Mouse (Mus musculus) cerebellum, adult 9-10 months (tissue): ENCODE measurements around the gene Arhgef6.

ENCODE experiments used
- DNase-seq: peaks from one replicate; pipeline ENCODE4 v3.0.0; 2022

The Arhgef6 gene

GRCm38 (mm10) chrX:57298946-57299345 is 39.6 kb downstream of the Arhgef6 start:
- no peak for DNase-seq

- DNase-seq, result no peak
These were observed 50.1 kb downstream of the Arhgef6 start for GRCm38 (mm10) chrX:57288458-57288857.

DNA sequence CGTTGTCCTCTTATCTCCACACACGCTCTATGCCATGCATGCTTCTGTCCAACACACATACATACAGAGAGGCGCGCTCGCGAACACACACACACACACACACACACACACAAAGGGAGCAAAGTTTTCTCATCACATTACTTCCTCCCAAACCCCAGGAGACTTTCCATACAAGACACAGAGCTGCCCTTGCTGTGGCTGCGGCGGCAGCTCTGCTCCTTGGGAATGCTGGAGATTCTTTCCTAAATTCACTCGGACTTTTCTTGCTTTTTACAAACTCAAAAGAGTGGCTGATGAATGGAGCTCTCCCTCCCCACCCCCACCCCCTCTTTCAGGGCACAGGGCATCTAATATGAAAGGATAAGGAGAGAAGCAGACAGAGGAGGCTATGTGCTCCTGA is 52.2 kb downstream of the Arhgef6 start:
- DNase-seq, result no peak

- DNase-seq, result no peak
These were observed 56.3 kb downstream of the Arhgef6 start for GRCm38 (mm10) chrX:57282184-57282583.

DNA sequence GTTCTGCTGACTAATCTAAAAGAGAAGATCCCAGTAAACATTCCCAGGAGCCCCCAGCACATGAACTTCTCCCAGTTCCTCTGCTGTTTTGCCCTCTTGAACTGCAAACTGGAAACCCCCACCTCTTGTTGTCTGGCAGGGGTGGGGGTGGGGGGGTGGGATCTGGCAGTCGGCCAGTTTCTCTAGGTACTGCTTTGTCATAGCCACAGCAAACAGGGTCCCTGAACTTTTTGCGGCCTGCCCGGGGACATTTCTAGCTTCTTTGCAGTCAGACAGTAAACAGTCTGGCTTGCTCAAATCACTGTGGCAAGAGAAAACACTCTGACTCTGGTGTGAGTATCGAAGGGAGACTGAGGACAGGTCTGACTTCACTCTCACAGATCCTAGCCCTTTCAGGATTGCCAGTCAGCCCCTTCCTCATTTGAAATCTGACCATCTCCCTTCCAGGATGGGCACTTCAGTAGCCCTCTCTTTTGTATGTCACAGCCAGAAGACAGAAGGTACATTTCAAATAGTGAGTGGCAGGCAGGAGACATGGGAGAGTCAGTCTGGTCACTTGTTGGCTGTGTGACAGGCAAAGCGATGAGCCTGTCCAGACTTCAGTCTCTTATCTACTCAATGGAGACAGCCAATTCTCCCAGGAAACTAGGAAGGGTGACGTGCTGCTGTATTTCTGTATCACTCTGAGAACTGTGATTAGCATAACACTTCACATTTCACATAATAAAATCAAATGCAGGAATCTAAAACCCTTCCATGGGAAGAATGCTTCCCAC is 60.8 kb downstream of the Arhgef6 start:
- no peak for DNase-seq

DNA sequence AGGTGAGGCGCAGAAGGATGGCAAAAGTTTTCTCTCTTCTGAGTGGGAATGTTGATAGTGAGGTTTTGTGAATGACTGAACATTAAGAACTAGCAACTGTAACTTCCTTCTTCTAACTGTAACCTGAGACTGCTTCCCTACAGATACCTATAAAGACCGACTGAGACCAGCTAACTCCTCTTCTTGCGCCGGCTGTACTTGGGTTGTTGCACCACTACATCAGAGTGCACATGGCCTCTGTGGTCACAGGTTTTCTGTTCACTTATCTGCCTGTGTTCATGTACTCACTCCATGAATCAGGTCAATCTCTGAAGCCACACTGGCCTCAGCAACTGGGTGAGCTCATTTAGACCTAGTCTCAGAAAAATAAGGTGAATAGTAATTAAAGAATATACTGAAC is 75.0 kb downstream of the Arhgef6 start:
- DNase-seq, result no peak

DNA sequence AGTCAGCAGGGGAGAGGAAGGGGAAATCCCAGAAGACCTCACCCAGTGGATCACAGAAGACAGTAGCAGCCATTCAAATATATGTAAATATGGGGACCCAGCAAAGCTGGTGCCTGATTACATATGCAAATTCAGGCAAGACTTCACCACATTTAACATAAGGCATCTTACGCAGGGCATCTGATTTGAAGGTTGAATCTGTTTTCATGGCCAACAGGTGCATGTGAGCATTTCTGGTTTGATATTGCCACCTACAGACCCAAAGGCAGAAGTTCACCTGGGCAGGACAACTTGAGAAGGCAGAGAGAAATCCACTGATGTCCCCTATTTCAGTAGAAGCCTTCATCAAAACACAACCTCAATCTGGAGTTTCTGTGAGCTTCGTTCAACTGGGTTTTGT is 77.8 kb downstream of the Arhgef6 start:
- no peak for DNase-seq

DNA sequence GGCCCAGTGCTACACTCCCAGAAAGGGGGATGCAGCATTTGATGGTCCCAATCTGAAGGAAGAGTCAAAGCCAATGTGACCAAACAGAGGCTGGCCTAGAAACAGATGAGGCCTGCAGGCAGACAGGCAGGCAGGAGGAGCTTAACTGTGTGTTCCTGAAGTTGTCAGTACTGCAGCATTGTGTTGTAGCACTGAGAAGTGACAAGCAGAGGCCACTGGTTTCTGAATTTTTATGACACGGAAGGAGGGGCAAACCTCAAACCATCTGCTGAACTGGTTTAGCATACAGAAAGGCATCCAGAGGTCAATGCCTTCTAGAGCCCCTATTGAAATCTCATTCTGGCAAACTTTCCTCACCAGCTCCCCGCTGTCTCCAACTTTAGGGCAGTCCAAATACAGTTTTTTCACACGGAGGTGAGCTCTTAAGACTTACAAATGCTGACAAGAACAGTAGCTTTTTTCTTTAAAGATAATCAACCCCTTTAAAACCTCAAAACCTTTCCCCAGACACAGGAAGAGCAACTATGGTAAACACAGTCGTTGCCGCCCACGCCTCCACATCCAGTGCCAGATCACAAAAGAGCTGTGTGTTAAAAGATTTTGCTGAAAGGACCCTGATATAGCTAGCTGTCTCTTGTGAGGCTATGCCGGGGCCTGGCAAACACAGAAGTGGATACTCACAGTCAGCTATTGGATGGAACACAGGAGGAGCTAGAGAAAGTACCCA is 85.0 kb downstream of the Arhgef6 start:
- DNase-seq, result no peak

- no peak for DNase-seq
These were observed 100.0 kb downstream of the Arhgef6 start for GRCm38 (mm10) chrX:57238572-57238971.

DNA sequence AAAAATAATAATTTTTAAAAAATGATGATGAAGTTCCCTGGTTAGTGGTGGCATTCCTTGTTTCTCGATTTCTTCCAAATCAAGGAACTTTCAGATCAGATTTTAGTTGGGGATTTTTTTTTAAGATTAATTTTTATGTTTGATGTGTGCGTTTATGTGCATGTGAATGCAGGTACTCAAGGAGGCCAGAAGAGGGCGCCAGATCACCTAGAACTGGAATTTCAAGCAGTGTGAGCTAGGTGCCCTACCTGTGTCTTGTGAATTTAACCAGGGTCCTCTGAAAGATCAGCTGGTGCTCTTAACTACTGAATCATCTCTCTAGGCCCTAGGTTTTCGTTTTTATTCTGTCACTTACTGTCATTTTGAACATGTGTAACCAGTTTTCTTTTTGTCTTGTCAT is 102.5 kb downstream of the Arhgef6 start:
- no peak for DNase-seq

GRCm38 (mm10) chrX:57233596-57233995 is 104.9 kb downstream of the Arhgef6 start:
- no peak for DNase-seq

- no peak for DNase-seq
These were observed 110.4 kb downstream of the Arhgef6 start for GRCm38 (mm10) chrX:57228178-57228577.

DNA sequence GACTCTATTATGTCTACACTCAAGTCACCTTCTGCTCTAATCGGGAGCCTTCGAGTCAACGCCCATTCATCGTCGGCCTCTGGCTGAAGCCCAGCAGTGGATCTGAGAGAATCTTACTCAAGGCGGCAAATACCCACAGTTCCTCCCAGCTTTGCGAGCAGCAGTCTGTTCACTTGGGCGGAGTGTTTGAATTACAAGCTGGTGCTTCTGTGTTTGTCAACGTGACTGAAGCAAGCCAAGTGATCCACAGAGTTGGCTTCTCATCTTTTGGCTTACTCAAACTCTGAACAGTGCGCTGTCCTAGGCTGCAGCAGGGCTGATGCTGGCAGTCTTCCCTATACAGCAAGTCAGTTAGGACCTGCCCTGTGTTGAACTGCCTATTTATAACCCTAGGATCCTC is 115.2 kb downstream of the Arhgef6 start:
- DNase-seq, result no peak

GRCm38 (mm10) chrX:57221881-57222280 is 116.6 kb downstream of the Arhgef6 start:
- no peak for DNase-seq

GRCm38 (mm10) chrX:57219563-57219962 is 119.0 kb downstream of the Arhgef6 start:
- no peak for DNase-seq

DNA sequence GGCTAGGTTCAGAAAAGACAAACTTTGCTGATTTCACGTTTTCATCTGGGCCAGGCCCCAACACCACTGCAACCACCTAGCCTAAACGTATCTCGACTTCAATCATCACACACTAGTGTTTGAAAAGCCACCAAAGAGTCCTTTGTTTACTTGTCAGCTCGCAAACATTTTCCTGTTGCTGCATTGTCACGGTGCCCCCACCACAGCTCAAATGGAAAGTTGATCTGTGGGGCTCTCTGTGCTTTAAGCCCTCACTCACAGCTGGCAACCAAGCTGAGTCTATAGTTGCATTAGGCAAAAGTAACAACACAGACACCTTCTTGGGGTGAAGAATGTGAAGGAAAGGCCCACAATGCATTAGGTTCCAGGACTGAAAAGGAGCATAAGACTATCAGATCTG is 122.3 kb downstream of the Arhgef6 start:
- no peak for DNase-seq

DNA sequence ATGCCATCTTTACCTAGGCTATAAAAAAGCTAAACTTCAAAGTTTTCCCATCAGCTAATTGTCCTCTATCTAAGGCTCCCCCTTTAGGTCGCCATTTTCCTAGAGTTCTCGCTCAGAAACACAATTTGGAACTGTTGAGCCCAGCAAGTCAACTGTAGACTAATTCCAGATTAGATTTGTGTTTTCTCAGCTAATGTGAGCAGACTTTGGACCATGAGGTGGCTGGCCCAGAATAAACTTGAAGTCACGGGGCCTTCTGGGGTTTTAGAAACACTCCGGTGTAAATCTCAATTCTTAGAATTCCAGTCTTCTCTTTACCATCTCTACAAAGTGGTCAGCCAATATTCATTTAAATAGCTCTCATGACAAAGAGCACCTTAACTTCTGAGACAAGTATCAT is 123.0 kb downstream of the Arhgef6 start:
- no peak for DNase-seq

DNA sequence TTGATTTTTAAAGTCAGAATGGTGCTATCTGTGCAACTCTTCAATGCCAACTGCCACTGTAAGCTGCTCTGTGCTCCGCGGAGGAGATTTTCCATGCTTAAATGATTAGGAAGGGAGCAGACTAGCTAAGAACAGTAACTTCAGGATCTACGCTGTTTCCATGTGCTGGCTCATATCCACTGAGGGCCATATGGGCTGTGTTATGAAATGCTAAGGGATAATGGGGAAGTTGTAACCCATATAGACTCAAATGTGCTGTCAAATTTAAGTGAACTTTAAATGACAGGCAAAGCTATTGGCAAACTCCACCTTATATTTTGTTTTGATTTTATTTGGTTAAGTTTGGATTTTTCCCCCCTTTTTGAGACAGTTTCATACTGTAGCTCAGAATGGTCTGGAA is 125.7 kb downstream of the Arhgef6 start:
- no peak for DNase-seq

- no peak for DNase-seq
These were observed 126.7 kb downstream of the Arhgef6 start, which contains the start of gene Cd40lg for GRCm38 (mm10) chrX:57211876-57212275. Gene Cd40lg, plus strand, starts transcription at chrX:57212143.

DNA sequence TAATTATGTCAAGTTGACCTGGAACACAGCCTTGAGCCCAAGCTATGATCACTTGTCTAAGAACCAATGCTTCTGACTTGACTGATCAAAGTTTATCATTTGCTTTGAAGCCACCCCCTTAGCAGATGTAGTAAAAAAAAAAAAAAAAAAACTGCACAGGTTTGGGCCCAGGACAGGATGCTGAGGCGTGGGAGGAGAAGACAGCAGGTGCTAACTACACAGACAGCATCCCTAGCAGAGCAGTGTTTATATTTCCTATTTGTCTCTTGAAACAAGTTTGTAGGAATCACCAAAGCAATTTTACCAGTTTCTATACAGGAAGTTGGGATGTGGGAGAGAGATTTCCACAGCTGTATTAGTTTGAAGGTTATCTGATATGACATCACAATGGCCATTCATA is 127.9 kb downstream of the Arhgef6 start:
- DNase-seq, result no peak

GRCm38 (mm10) chrX:57200397-57200796 is 138.1 kb downstream of the Arhgef6 start:
- DNase-seq, result no peak

DNA sequence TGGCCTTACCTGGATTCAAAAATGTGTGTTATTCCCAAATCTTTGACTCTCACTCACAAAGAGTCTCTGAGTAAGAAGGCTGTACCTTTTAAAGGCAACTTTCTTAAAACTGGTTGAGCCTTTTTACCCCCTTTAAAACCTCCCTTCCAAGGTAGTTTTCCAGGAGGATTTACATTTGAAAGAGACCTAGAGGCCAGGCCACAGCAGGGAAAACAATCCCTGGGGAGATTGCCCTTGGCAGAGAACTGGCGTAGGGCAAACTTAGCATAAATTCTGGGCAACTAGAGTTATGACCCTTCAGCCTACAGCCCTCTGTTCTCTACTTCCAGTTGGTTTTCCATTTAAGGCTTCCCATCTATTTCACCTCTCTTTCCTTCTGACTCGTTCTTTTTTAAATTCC is 140.5 kb downstream of the Arhgef6 start:
- DNase-seq, result no peak

- DNase-seq, result no peak
These were observed 142.2 kb downstream of the Arhgef6 start for GRCm38 (mm10) chrX:57196319-57196718.

- no peak for DNase-seq
These were observed 149.2 kb downstream of the Arhgef6 start for GRCm38 (mm10) chrX:57189335-57189734.

GRCm38 (mm10) chrX:57187301-57187700 is 151.2 kb downstream of the Arhgef6 start:
- DNase-seq, result no peak
